Mouse (Mus musculus): Measurements from ENCODE around the gene Lpin2. TPM values are rescaled to one million over a fixed set of nuclear protein-coding genes. Genes with fewer than 3 reads are reported as not detected.

Gene Lpin2
- total and polyA plus RNA-seq, 2 experiments from 2014 or later, result 8.5 to 22.2 TPM

DNA sequence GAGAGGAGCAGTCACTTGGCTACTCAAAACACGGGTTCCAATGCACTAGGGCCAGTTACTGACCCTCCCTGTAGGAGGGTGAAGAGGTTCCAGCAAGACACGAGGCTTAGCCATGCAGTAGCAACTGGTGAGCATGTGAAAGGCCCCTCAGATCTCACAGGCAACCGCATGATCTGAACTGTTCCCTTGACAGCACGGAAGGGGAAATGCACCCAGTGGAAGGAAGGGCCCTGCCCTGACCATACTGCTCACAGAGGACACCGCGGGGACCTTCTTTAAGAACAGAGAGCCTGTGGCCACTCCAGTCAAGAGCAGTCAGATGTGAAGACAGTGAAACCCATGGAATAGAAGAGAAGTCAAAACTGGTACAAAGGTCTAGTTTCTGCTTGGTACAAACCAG is 80.8 kb downstream of the Lpin2 start:
- Histone ChIP-seq H3K27ac (ENCODE audit: low read depth) (no peak overlapping the region), H3K9me3 (replicated peaks; ENCODE audit: control insufficient read depth, low read length) (no peaks in the 10 kb centered on the region), H3K4me1 (ENCODE audit: control insufficient read depth, insufficient read depth) (peaks cover 27% of the 10 kb centered on the region), H3K4me2 (ENCODE audit: low read depth, low read length) (no peak overlapping the region), H3K36me3 (replicated peaks; ENCODE audit: control insufficient read depth, insufficient read depth, low read length) (no peaks in the 10 kb centered on the region), H3K4me3 (ENCODE audit: low read depth, low read length) (no peak overlapping the region), H3K27me3 (ENCODE audit: control insufficient read depth, insufficient read depth, low read length) (no peaks in the 10 kb centered on the region), H3K9ac (replicated peaks; ENCODE audit: low read depth, low read length) (no peak overlapping the region)
- DNase-seq (ENCODE audit: low spot score) (no peak), ATAC-seq (ENCODE audit: insufficient read depth, low read depth) (no peak)
- 78% methylated on average over 6 of the region's 6 CpGs for WGBS
- no peak for TF ChIP-seq CTCF (IDR thresholded peaks at IDR 0.05; ENCODE audit: low read depth)
- no peak for TF ChIP-seq EP300 (IDR thresholded peaks at IDR 0.05; ENCODE audit: low read depth)

- H3K4me1 ChIP-seq (ENCODE audit: control insufficient read depth, insufficient read depth), result peaks cover 32% of the 10 kb centered on the region
- WGBS, result 20% methylated on average over 4 of the region's 4 CpGs
- H3K4me3 ChIP-seq (ENCODE audit: low read depth, low read length), result no peak overlapping the region
- no peaks in the 10 kb centered on the region for H3K9me3 ChIP-seq (replicated peaks; ENCODE audit: control insufficient read depth, low read length)
- ATAC-seq (ENCODE audit: insufficient read depth, low read depth) (no peak), DNase-seq (ENCODE audit: low spot score) (no peak)
- TF ChIP-seq EP300 (IDR thresholded peaks at IDR 0.05; ENCODE audit: low read depth) (no peak), CTCF (IDR thresholded peaks at IDR 0.05; ENCODE audit: low read depth) (no peak)
- H3K9ac ChIP-seq (replicated peaks; ENCODE audit: low read depth, low read length), result no peak overlapping the region
- no peaks in the 10 kb centered on the region for H3K36me3 ChIP-seq (replicated peaks; ENCODE audit: control insufficient read depth, insufficient read depth, low read length)
- H3K27ac ChIP-seq (ENCODE audit: low read depth), result peak overlapping the region; percentile 11; the same call in 1 of the 2 replicates
- no peaks in the 10 kb centered on the region for H3K27me3 ChIP-seq (ENCODE audit: control insufficient read depth, insufficient read depth, low read length)
- no peak overlapping the region for H3K4me2 ChIP-seq (ENCODE audit: low read depth, low read length)
Observed at GRCm38 (mm10) chr17:71264739-71265138, 82.4 kb downstream of the Lpin2 start.

GRCm38 (mm10) chr17:71265336-71266051 is 83.1 kb downstream of the Lpin2 start:
- 46% methylated on average over 5 of the region's 5 CpGs for WGBS
- Histone ChIP-seq H3K27ac (ENCODE audit: low read depth) (no peak overlapping the region), H3K4me1 (ENCODE audit: control insufficient read depth, insufficient read depth) (peaks cover 39% of the 10 kb centered on the region), H3K36me3 (replicated peaks; ENCODE audit: control insufficient read depth, insufficient read depth, low read length) (no peaks in the 10 kb centered on the region), H3K27me3 (ENCODE audit: control insufficient read depth, insufficient read depth, low read length) (no peaks in the 10 kb centered on the region), H3K9ac (replicated peaks; ENCODE audit: low read depth, low read length) (no peak overlapping the region), H3K9me3 (replicated peaks; ENCODE audit: control insufficient read depth, low read length) (no peaks in the 10 kb centered on the region), H3K4me3 (ENCODE audit: low read depth, low read length) (no peak overlapping the region), H3K4me2 (ENCODE audit: low read depth, low read length) (no peak overlapping the region)
- DNase-seq (ENCODE audit: low spot score) (no peak), ATAC-seq (ENCODE audit: insufficient read depth, low read depth) (no peak)
- no peak for TF ChIP-seq EP300 (IDR thresholded peaks at IDR 0.05; ENCODE audit: low read depth)
- TF ChIP-seq CTCF (IDR thresholded peaks at IDR 0.05; ENCODE audit: low read depth), result no peak

- Histone ChIP-seq H3K9ac (replicated peaks; ENCODE audit: low read depth, low read length) (no peak overlapping the region), H3K4me3 (ENCODE audit: low read depth, low read length) (no peak overlapping the region), H3K9me3 (replicated peaks; ENCODE audit: control insufficient read depth, low read length) (no peaks in the 10 kb centered on the region), H3K27ac (ENCODE audit: low read depth) (peak overlapping the region; percentile 80), H3K4me2 (ENCODE audit: low read depth, low read length) (no peak overlapping the region), H3K4me1 (ENCODE audit: control insufficient read depth, insufficient read depth) (peaks cover 47% of the 10 kb centered on the region), H3K27me3 (ENCODE audit: control insufficient read depth, insufficient read depth, low read length) (no peaks in the 10 kb centered on the region), H3K36me3 (replicated peaks; ENCODE audit: control insufficient read depth, insufficient read depth, low read length) (no peaks in the 10 kb centered on the region; the same call in 1 of the 2 replicates)
- no peak for DNase-seq (ENCODE audit: low spot score)
- TF ChIP-seq CTCF (IDR thresholded peaks at IDR 0.05; ENCODE audit: low read depth), result no peak
- no peak for TF ChIP-seq EP300 (IDR thresholded peaks at IDR 0.05; ENCODE audit: low read depth)
- ATAC-seq (ENCODE audit: insufficient read depth, low read depth), result no peak
- 72% methylated on average over 8 of the region's 8 CpGs for WGBS
Observed at GRCm38 (mm10) chr17:71267374-71267773, 85.0 kb downstream of the Lpin2 start.

DNA sequence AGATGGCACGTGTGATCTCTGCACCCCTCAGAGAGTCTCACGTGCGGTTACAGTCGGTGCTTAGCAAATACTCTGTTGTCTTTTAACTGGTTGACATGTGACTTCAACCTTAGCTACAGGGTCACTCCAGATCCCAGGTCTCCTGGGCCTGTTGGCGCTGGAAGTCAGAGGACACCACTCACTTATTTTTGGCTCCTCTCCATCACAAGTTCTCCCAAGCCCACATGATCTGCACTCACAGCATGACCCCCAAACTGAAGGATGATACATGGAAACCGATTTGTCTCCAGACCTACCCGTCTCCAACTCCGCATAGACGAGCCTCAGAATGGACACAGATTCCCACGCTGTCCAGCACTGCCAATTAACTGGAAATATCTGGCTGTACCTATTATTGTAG is 85.8 kb downstream of the Lpin2 start:
- TF ChIP-seq CTCF (IDR thresholded peaks at IDR 0.05; ENCODE audit: low read depth) (no peak), EP300 (IDR thresholded peaks at IDR 0.05; ENCODE audit: low read depth) (no peak)
- Histone ChIP-seq H3K4me2 (ENCODE audit: low read depth, low read length) (no peak overlapping the region), H3K36me3 (replicated peaks; ENCODE audit: control insufficient read depth, insufficient read depth, low read length) (no peaks in the 10 kb centered on the region; the same call in 1 of the 2 replicates), H3K27me3 (ENCODE audit: control insufficient read depth, insufficient read depth, low read length) (no peaks in the 10 kb centered on the region), H3K9ac (replicated peaks; ENCODE audit: low read depth, low read length) (no peak overlapping the region), H3K9me3 (replicated peaks; ENCODE audit: control insufficient read depth, low read length) (no peaks in the 10 kb centered on the region), H3K4me1 (ENCODE audit: control insufficient read depth, insufficient read depth) (peaks cover 47% of the 10 kb centered on the region), H3K27ac (ENCODE audit: low read depth) (peak overlapping the region; percentile 80), H3K4me3 (ENCODE audit: low read depth, low read length) (no peak overlapping the region)
- WGBS, result 41% methylated on average over 10 of the region's 10 CpGs
- ATAC-seq (ENCODE audit: insufficient read depth, low read depth) (peak; percentile 56), DNase-seq (ENCODE audit: low spot score) (peak; percentile 57)

DNA sequence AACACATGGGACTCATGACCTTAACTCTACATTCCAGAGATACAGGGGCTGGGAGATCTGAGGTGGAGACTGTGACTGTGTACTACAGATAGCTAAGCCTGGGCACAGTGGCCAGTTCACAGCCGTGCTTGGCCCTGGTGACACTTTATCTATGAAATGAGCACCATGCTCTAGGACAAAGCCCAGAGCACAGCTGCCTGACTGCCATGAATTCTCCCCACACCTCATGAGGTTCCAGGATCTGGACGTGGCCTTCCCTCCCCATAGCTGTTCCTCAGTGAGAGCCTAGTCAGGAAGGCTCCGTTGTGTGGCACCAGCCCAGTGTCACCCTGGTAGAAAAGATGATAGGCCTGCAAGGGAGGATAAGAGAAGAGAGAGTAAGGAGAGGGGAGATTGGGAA is 86.2 kb downstream of the Lpin2 start:
- Histone ChIP-seq H3K4me1 (ENCODE audit: control insufficient read depth, insufficient read depth) (peaks cover 47% of the 10 kb centered on the region), H3K4me2 (ENCODE audit: low read depth, low read length) (no peak overlapping the region), H3K27ac (ENCODE audit: low read depth) (peak overlapping the region; percentile 80), H3K4me3 (ENCODE audit: low read depth, low read length) (no peak overlapping the region), H3K36me3 (replicated peaks; ENCODE audit: control insufficient read depth, insufficient read depth, low read length) (no peaks in the 10 kb centered on the region; the same call in 1 of the 2 replicates), H3K9ac (replicated peaks; ENCODE audit: low read depth, low read length) (no peak overlapping the region), H3K9me3 (replicated peaks; ENCODE audit: control insufficient read depth, low read length) (no peaks in the 10 kb centered on the region), H3K27me3 (ENCODE audit: control insufficient read depth, insufficient read depth, low read length) (no peaks in the 10 kb centered on the region)
- TF ChIP-seq EP300 (IDR thresholded peaks at IDR 0.05; ENCODE audit: low read depth) (peak; percentile 90), CTCF (IDR thresholded peaks at IDR 0.05; ENCODE audit: low read depth) (no peak)
- ATAC-seq (ENCODE audit: insufficient read depth, low read depth) (peak; percentile 88), DNase-seq (ENCODE audit: low spot score) (peak; percentile 54)
- 30% methylated on average over 3 of the region's 3 CpGs for WGBS

Measured in heart, postnatal 0 days (tissue).